Mouse (Mus musculus): ENCODE measurements around the gene Foxn3. TPM values are rescaled to one million over a fixed set of nuclear protein-coding genes. Genes with fewer than 3 reads are reported as not detected.

Foxn3 gene
- 37.8 and 54.8 TPM in 2 replicates for polyA plus RNA-seq (2012; rRNA removed)

DNA sequence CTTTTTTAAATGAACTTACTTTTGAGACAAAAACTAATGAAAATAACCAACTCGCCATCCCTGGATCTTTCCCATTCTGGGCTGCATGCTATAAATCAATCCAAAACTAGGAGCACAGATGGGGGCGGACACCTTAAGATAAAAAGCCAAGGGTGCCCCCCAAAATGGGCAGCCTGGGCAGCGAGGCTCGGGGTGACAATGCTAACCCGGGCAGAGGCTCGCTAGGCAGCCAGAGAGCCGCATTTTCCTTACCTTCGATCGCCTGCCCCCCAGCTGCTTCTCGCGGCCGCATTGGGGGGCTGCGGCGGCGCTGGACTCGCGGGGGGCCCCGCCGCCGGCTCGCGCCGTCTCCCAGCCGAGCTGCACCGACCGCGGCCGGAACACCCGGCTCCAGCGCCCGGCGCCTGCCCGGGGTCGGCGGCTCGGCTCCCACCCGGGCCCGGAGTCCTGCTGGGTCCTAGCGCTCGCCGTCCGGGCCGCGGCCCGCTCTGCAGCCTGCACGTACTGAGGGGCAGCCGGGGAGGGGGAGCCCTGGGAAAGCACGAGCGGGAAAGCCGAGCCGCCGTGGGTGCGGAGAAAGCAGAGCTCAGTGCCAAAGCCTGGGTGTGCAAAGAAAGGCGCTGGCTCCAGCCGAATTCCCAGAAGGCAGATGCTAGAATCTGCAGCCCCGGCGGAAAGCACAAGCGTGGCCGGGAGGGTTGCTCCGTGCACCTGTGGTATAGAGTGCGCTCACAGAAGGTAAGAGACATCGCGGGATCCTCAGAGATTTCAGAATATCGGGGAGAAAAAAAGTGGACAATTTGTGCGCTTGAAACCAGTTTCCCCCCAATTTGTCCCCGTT, at the start of gene Foxn3:
Gene Foxn3 (minus strand): TSS at position 364 of the 841 bp plus-strand sequence.
- Histone ChIP-seq H3K4me3 (ENCODE audit: extremely low read depth, insufficient read depth, insufficient read length) (peak within 1 kb of the TSS; percentile 95), H3K4me1 (ENCODE audit: control insufficient read depth, insufficient read depth, insufficient read length) (peaks cover 26% of the 10 kb centered on the region), H3K27me3 (ENCODE audit: control insufficient read depth, insufficient read depth, low read length) (no peaks in the 10 kb centered on the region), H3K27ac (ENCODE audit: insufficient read depth, low read length) (peak within 1 kb of the TSS; percentile 98), H3K36me3 (ENCODE audit: control insufficient read depth, insufficient read depth, low read length) (no peaks in the 10 kb centered on the region)
- WGBS: under 1% methylated on average over 60 of the region's 66 CpGs
- peak; percentile 12; the same call in 1 of the 2 replicates for TF ChIP-seq POLR2A (IDR thresholded peaks at IDR 0.05; ENCODE audit: low read depth, low read length)
- no peak for TF ChIP-seq CTCF (IDR thresholded peaks at IDR 0.05; ENCODE audit: extremely low read depth, insufficient read depth, insufficient read length, insufficient replicate concordance)
- peak in 1 of 2 experiments; percentile 80 for DNase-seq (ENCODE audit: low read depth in 1 of 2, low spot score in 2 of 2)

DNA sequence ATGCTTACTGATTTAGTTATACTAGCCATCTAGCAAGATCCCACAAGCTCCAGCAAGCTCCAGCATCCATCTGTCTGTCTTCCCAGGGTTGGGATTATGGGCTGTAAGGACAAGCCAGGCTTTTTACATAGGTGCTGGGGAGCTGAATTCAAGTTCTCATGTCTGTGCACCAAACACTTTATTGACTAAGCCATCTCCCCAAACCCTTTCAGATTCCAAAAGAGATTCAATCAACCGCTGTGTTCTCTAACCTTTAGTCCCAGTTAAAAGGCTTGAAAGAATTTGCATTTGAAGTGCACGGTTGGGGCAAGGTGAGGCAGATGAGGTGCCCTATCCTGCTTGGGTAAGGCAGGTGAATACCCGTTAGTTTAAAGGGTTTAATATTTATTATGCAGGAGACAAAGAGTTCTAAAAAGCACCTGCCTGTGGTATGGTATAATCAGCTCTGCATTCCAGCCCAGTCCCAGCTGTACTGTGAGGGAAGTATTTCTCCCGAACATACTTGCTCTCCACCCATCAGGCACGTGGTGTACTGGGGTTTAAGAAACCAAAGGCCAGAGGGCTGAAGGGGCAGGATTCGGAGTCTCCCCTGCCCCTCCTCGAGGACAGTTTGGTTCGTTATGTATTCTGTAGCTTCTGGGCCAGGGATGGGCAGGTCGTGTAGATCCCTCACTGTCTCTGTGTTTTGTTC, 48.9 kb upstream of the Foxn3 start:
- 79% methylated on average over 9 of the region's 9 CpGs for WGBS
- Histone ChIP-seq H3K4me1 (ENCODE audit: control insufficient read depth, insufficient read depth, insufficient read length) (peaks cover 34% of the 10 kb centered on the region; the same call in 1 of the 2 replicates), H3K36me3 (ENCODE audit: control insufficient read depth, insufficient read depth, low read length) (no peaks in the 10 kb centered on the region), H3K4me3 (ENCODE audit: extremely low read depth, insufficient read depth, insufficient read length) (no peak overlapping the region), H3K27ac (ENCODE audit: insufficient read depth, low read length) (no peak overlapping the region; the same call in 1 of the 2 replicates), H3K27me3 (ENCODE audit: control insufficient read depth, insufficient read depth, low read length) (no peaks in the 10 kb centered on the region)
- no peak for TF ChIP-seq CTCF (IDR thresholded peaks at IDR 0.05; ENCODE audit: extremely low read depth, insufficient read depth, insufficient read length, insufficient replicate concordance)
- TF ChIP-seq POLR2A (IDR thresholded peaks at IDR 0.05; ENCODE audit: low read depth, low read length): no peak
- no peak for DNase-seq (ENCODE audit: low read depth in 1 of 2, low spot score in 2 of 2)

DNA sequence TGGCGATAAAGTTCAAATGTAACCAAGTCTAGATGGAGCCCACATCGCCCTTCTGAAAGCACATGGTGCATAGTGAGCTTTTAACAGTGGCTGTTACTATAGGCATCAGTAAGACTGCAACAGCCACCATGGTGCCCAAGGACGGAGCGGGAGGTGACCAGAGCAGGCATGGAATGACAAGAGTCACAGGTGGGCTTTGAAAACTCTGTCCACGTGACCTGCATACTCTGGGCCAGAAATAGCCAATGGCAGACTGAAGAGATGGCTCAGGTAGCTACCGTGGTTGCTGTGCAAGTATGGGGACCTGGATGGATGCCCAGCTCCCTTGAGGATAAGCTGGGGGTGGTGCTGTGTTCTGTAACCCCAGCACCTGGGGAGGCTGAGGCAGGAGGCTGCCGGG, 47.5 kb upstream of the Foxn3 start:
- TF ChIP-seq CTCF (IDR thresholded peaks at IDR 0.05; ENCODE audit: extremely low read depth, insufficient read depth, insufficient read length, insufficient replicate concordance) (no peak), POLR2A (IDR thresholded peaks at IDR 0.05; ENCODE audit: low read depth, low read length) (no peak)
- Histone ChIP-seq H3K36me3 (ENCODE audit: control insufficient read depth, insufficient read depth, low read length) (no peaks in the 10 kb centered on the region), H3K4me3 (ENCODE audit: extremely low read depth, insufficient read depth, insufficient read length) (no peak overlapping the region), H3K27ac (ENCODE audit: insufficient read depth, low read length) (peak overlapping the region; percentile 90), H3K4me1 (ENCODE audit: control insufficient read depth, insufficient read depth, insufficient read length) (peaks cover 34% of the 10 kb centered on the region), H3K27me3 (ENCODE audit: control insufficient read depth, insufficient read depth, low read length) (no peaks in the 10 kb centered on the region)
- no peak for DNase-seq (ENCODE audit: low read depth in 1 of 2, low spot score in 2 of 2)
- WGBS: 67% methylated on average over 7 of the region's 7 CpGs

DNA sequence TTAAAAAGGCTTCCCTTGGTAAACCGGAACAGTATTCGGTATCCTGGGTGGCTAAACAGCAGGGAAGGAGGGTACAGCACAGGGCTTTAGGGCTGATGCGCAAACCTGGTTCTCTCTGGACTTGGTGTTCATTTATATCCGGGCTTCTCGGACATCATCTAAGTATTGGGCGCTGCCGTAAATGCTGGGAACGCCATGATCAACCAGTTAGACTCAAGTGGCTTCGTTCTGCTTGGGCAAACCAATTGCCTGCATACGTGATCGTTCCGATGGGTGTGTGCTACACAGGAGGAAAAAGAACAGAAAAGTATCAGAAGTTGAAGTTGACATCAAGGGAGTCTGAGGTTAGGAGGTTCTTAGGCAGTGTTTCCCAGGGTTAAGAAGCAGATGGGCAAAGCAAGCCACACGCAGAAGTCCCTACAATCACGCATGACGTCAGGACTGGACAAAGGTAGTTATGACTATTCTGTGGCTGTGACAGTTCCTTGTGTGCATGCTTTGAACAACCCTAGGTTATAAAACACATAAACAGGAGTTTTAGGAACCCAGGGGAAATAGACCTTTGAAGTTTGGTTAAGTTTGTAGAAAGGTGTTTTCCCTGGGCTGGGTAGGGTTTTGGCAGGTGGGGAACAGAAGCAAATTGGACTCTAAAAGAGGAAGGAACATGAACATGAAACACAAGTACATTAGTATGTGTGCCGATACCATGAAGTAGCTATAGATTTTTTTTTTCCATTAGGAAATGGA, 46.9 kb upstream of the Foxn3 start:
- H3K27ac ChIP-seq (ENCODE audit: insufficient read depth, low read length): peak overlapping the region; percentile 90
- peak; percentile 28 to 73 for DNase-seq (ENCODE audit: low read depth in 1 of 2, low spot score in 2 of 2)
- H3K36me3 ChIP-seq (ENCODE audit: control insufficient read depth, insufficient read depth, low read length): no peaks in the 10 kb centered on the region
- 72% methylated on average over 16 of the region's 16 CpGs for WGBS
- H3K4me1 ChIP-seq (ENCODE audit: control insufficient read depth, insufficient read depth, insufficient read length): peaks cover 34% of the 10 kb centered on the region
- no peak for TF ChIP-seq CTCF (IDR thresholded peaks at IDR 0.05; ENCODE audit: extremely low read depth, insufficient read depth, insufficient read length, insufficient replicate concordance)
- TF ChIP-seq POLR2A (IDR thresholded peaks at IDR 0.05; ENCODE audit: low read depth, low read length): no peak
- H3K4me3 ChIP-seq (ENCODE audit: extremely low read depth, insufficient read depth, insufficient read length): no peak overlapping the region
- H3K27me3 ChIP-seq (ENCODE audit: control insufficient read depth, insufficient read depth, low read length): no peaks in the 10 kb centered on the region

DNA sequence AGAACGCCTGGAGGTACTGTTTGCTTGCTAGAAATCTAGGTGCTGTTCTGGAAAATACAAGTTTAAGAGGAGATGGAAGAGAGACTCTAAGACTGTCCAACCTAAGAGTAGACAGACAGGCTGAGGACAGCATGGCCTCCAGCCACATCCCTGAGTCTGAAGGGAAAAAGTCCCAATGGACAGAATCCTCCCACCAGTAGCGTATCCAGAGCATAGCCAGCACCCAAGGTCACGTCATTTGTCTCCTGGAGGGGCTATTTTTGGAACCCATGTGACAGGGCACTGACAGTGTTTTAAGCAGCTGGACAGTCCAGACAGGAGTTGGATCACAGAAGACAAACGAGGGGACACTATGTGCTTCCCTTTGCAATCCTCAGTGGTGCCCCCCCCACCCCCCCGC, 46.3 kb upstream of the Foxn3 start:
- Histone ChIP-seq H3K27me3 (ENCODE audit: control insufficient read depth, insufficient read depth, low read length) (no peaks in the 10 kb centered on the region), H3K4me1 (ENCODE audit: control insufficient read depth, insufficient read depth, insufficient read length) (peaks cover 34% of the 10 kb centered on the region), H3K36me3 (ENCODE audit: control insufficient read depth, insufficient read depth, low read length) (no peaks in the 10 kb centered on the region), H3K4me3 (ENCODE audit: extremely low read depth, insufficient read depth, insufficient read length) (no peak overlapping the region), H3K27ac (ENCODE audit: insufficient read depth, low read length) (peak overlapping the region; percentile 66)
- no peak for DNase-seq (ENCODE audit: low read depth in 1 of 2, low spot score in 2 of 2)
- no peak for TF ChIP-seq POLR2A (IDR thresholded peaks at IDR 0.05; ENCODE audit: low read depth, low read length)
- TF ChIP-seq CTCF (IDR thresholded peaks at IDR 0.05; ENCODE audit: extremely low read depth, insufficient read depth, insufficient read length, insufficient replicate concordance): no peak
- WGBS: 84% methylated on average over 5 of the region's 5 CpGs

DNA sequence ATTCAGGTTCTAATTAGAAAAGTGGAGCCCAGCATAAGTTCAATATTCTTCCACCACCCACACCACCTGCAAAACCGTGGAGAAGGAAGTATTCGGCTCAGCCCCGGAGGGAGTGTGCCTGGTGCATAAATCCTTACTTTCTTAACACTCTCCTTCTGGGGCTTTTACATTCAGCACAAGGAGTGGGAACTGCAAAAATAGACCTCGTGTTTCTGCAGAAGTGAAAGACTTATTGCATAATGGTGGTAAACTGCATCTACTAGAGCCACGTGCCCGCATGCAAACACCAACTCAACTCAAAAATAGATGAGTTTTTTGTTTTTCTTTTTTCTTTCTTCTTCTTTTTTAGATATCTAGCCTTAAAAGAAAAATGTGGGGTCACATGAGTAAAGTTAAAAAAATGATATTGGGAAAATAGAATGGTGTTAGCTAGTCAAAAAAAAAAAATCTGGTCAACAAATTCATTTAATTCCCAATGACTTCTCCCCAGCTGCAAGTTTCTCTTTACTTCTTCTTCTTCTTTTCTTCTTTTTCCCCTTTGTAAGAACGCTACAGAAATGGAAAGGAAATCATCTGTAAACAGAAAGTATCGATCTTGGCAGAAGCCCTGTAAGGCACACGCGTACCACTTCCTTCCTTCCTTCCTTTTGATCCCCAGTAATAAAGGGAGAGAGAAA, 45.0 kb upstream of the Foxn3 start:
- Histone ChIP-seq H3K27ac (ENCODE audit: insufficient read depth, low read length) (peak overlapping the region; percentile 57), H3K4me3 (ENCODE audit: extremely low read depth, insufficient read depth, insufficient read length) (no peak overlapping the region), H3K4me1 (ENCODE audit: control insufficient read depth, insufficient read depth, insufficient read length) (peaks cover 34% of the 10 kb centered on the region), H3K36me3 (ENCODE audit: control insufficient read depth, insufficient read depth, low read length) (no peaks in the 10 kb centered on the region), H3K27me3 (ENCODE audit: control insufficient read depth, insufficient read depth, low read length) (no peaks in the 10 kb centered on the region)
- TF ChIP-seq POLR2A (IDR thresholded peaks at IDR 0.05; ENCODE audit: low read depth, low read length) (no peak), CTCF (IDR thresholded peaks at IDR 0.05; ENCODE audit: extremely low read depth, insufficient read depth, insufficient read length, insufficient replicate concordance) (no peak)
- peak in 1 of 2 experiments; percentile 19 for DNase-seq (ENCODE audit: low read depth in 1 of 2, low spot score in 2 of 2)
- WGBS: 14% methylated on average over 10 of the region's 10 CpGs

Measured in spleen, adult 2 months (tissue).